Mouse (Mus musculus): ENCODE measurements around the gene Mtor. TPM values are rescaled to one million over a fixed set of nuclear protein-coding genes. Genes with fewer than 3 reads are reported as not detected.
A peak's percentile ranks its signal among the peaks of the same experiment; 100 is the strongest.

Mtor gene
- polyA plus RNA-seq, 1 experiment = 9.4 TPM

GRCm38 (mm10) chr4:148583257-148583656 lies 134.8 kb downstream of the Mtor start:
- 54% methylated on average over 4 of the region's 4 CpGs for WGBS
- no peak for DNase-seq (ENCODE audit: low read depth, low spot score)

- no peak for DNase-seq (ENCODE audit: low read depth, low spot score)
- WGBS = 57% methylated on average over 9 of the region's 9 CpGs
These were observed 138.2 kb downstream of the Mtor start for GRCm38 (mm10) chr4:148586648-148587047.

- 74% methylated on average over 9 of the region's 9 CpGs for WGBS
- DNase-seq (ENCODE audit: low read depth, low spot score) = no peak
These were observed 140.4 kb downstream of the Mtor start for GRCm38 (mm10) chr4:148588793-148589192.

GRCm38 (mm10) chr4:148589565-148589964 lies 141.2 kb downstream of the Mtor start:
- peak; percentile 53 for DNase-seq (ENCODE audit: low read depth, low spot score)
- 30% methylated on average over 8 of the region's 8 CpGs for WGBS

DNA sequence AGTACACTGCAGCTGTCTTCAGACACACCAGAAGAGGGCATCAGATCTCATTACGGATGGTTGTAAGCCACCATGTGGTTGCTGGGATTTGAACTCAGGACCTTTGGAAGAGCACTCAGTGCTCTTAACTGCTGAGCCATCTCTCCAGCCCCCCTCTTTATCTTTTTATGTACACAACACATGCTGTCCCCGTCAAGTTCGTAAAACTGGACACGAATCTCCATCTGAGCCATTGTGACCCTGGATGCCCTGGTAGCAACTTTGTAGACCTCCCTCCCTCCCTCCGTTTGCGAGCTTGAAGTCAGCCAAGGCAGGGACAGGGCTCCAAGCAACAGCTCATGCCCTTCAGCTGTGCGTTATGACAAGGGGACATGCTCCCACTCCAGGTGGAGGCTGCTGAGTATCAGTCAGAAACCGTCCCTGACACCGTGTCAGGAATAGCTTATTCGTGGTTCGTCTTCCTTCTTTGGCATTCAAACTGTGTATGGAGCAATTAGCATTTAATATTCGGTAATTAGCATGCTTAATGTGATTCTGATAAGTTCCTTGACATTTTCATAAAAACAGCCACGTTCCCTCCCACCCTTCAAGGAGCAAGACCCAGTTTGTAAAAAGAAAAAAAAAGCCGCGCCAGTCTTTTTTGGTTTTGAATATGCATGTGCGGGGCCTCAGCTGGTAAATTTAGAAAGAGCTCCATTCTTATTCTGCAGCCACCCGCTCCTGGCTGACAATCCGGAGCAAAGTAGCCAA lies 142.2 kb downstream of the Mtor start:
- peak; percentile 11 for DNase-seq (ENCODE audit: low read depth, low spot score)
- 2% methylated on average over 18 of the region's 18 CpGs for WGBS

- DNase-seq (ENCODE audit: low read depth, low spot score) = peak; percentile 82
- WGBS = under 1% methylated on average over 49 of the region's 50 CpGs
These were observed 142.8 kb downstream of the Mtor start, which contains the start of gene Srm for GRCm38 (mm10) chr4:148591171-148591630. Gene Srm, plus strand, starts transcription at chr4:148591503.

- WGBS = under 1% methylated on average over 53 of the region's 53 CpGs
- DNase-seq (ENCODE audit: low read depth, low spot score) = no peak
These were observed 143.4 kb downstream of the Mtor start for GRCm38 (mm10) chr4:148591637-148592380.

GRCm38 (mm10) chr4:148593996-148594395 lies 145.6 kb downstream of the Mtor start:
- no peak for DNase-seq (ENCODE audit: low read depth, low spot score)
- 93% methylated on average over 11 of the region's 11 CpGs for WGBS

DNA sequence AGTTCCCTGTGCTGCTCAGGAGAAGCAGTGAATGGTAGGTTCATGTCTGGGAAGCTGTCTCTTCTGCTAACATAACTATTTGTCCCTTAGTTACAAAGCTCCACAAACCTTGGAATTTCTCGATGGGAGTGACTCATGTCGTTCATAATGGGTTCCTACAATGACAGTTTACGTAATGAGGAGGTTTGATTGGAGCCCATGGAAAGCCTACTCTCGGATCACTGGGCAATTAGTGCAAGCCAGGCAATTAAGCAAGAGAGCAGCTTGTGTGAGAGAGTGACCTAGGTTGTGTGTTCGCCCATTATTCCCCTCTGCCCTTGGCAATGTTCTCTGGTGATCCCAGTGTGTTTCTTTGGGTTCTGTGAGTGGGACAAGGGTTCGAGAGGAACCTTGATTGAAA lies 147.5 kb downstream of the Mtor start:
- no peak for DNase-seq (ENCODE audit: low read depth, low spot score)
- WGBS = 78% methylated on average over 6 of the region's 6 CpGs

DNA sequence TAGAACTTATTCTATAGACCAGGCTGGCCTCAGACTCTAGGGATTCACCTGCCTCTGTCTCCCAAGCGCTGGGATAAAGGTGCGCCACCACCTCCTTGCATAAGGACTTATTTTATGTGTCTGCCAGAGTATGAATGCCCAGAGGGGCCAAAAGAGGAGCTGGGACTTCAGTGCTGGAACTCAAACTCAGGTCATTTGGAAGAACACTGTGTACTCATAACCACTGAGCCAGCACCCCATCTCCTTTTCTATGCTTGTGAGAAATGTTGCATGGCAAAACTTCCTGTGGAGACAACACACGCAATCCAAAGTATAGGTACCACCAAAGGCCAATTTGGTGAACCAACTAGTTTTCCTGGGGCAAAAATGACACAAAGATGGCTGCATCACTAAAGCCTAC lies 148.3 kb downstream of the Mtor start:
- WGBS = 98% methylated on average over 3 of the region's 3 CpGs

GRCm38 (mm10) chr4:148598826-148599225 lies 150.4 kb downstream of the Mtor start:
- WGBS = 93% methylated on average over 12 of the region's 12 CpGs
- DNase-seq (ENCODE audit: low read depth, low spot score) = no peak

More for the DNA sequence above, 148.3 kb downstream of the Mtor start:
- DNase-seq (ENCODE audit: low read depth, low spot score) = no peak

DNA sequence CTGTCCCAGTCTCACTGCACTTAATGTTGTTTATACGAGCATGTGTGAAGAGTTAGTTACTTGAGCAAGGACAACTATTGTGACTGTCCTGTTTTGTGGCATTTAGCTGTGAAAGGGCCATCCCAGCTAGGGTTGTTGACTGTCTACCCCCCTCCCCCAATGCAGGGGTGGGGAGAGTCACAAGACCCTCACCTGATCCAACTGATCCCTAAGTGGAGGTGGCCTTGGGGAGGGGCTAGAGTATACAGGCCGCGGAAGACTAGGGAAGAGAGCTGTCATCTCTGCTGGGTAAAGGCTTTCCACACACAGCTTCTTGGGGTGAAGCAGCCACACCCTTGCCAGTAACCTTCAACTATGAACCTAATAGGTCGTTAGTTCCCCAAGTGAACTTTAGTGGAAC lies 151.9 kb downstream of the Mtor start:
- no peak for DNase-seq (ENCODE audit: low read depth, low spot score)
- WGBS = 75% methylated on average over 4 of the region's 4 CpGs

DNA sequence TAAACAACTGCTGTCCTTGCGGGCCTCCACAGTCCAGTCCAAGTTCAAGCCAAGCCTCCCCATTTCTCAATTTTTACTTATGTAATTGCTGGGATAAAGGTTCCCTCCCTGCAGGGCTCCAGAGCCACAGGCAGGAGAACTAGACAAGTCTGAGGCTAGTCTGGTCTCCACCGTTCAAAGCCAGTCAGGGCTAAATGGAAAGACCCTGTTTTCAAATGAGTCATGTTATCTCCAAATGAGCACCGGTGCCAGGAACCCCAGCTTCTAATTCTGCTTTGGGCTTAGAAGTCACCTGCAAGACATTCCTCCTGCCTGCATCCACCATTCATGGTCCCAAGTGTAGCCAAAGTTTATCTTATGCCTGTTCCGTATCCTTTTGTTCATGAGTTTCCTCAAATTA lies 153.5 kb downstream of the Mtor start:
- no peak for DNase-seq (ENCODE audit: low read depth, low spot score)
- WGBS = 75% methylated on average over 4 of the region's 4 CpGs

DNA sequence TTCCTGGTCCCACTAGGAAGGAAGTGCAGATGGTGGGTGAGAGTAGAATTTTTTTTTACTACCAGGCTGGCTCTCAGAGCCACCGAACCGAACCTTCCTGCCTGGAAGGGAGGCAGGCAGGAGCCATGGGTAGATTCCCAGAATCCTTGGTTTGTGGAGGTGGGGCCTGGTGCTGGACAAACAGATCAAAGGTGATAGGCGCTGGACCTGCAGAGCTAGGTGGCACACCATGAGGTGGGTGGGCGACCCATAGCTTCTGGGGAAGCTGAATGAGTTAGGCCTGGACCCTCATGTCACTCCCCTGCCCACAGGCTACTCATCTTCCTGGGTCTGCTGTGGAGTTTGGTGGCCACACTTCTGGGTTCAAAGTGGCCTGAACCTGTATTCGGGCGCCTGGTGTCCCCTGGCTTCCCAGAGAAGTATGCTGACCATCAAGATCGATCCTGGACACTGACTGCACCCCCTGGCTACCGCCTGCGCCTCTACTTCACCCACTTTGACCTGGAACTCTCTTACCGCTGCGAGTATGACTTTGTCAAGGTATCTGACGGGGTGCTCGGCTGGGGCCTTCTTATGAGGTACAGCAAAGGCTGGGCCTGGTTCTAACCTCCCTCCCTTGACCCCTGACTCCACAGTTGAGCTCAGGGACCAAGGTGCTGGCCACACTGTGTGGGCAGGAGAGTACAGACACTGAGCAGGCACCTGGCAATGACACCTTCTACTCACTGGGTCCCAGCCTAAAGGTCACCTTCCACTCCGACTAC lies 154.1 kb downstream of the Mtor start, which contains the start of gene Masp2:
Gene Masp2, plus strand, starts transcription at position 198 of the 764 bp plus-strand sequence.
- WGBS = 82% methylated on average over 14 of the region's 14 CpGs
- no peak for DNase-seq (ENCODE audit: low read depth, low spot score)

DNA sequence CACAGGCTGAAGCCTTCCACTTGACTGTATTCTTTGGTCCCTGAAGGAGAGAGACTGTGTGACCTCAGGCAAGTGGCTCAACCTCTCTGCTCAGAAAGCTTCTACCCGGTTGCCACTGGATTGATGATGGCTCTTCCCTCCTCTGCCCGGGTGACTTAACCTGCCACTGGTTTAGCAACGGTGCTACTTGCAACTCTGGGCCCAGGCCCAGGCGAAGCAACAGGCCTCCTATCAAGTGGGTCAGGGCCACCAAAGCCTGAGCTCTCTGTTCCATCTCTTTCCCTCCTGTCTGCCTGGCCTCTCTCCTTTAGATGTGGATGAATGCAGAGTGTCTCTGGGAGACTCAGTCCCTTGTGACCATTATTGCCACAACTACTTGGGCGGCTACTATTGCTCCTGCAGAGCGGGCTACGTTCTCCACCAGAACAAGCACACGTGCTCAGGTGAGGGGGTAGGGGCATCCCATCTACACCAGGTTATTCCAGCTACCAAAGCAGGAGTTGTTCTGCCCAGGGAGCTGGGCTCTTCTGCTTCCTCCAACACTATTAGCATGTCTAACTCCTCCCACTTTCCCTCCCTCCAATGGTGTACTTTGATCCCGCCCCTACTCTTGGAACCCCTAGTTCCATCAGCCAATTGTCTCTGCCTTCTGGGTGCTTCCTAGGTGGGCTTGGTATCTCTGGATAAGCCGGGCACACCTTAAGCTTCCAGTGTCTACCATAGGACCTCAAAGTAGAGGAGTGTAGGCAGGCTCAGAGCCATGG lies 155.1 kb downstream of the Mtor start:
- DNase-seq (ENCODE audit: low read depth, low spot score) = no peak
- WGBS = 72% methylated on average over 10 of the region's 10 CpGs

- DNase-seq (ENCODE audit: low read depth, low spot score) = no peak
- WGBS = 77% methylated on average over 7 of the region's 7 CpGs
These were observed 155.7 kb downstream of the Mtor start for GRCm38 (mm10) chr4:148604141-148604540.

GRCm38 (mm10) chr4:148604541-148605165 lies 156.2 kb downstream of the Mtor start:
- 96% methylated on average over 3 of the region's 3 CpGs for WGBS
- no peak for DNase-seq (ENCODE audit: low read depth, low spot score)

All from large intestine, adult 2 months (tissue).